In the genomic region with DNA sequence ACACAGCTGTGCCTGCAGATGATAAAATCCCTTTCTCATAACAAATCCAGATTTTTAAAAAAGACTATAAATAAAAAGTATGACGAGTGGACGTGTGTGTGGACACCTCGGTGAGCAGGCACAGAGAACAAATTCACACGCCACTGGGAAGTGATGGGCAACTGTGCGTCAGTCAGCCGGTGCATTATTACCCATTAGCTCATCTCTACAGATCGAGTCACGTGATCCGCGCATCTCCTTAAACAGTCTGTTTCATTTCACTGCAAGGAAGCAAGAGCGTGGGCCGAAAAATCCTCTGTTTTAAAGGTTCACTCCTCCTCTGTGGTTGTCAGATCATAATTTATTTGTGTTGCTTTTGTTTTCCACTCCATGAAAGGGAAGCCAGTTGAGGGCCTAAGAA, we compare ENCODE assay signal across 20 mouse cellular contexts.
"Had no signal": no experiment of that assay in that cellular context is flagged by ENCODE, and none has a peak within 500 bp of the region (broad histone marks: within the 10 kb centered on the region; RNA-seq: fewer than 3 reads in every experiment).

No protein-coding gene starts in this region.

- H3K9ac ChIP-seq: limb, embryonic 12.5 days; limb, embryonic 15.5 days; liver, embryonic 14.5 days; liver, postnatal 0 days; lung, embryonic 14.5 days; midbrain, embryonic 12.5 days; midbrain, embryonic 15.5 days had no signal

- H3K9me3 ChIP-seq: limb, embryonic 12.5 days; limb, embryonic 15.5 days; midbrain, embryonic 12.5 days; midbrain, embryonic 15.5 days had no signal

- H3K27me3 ChIP-seq: limb, embryonic 12.5 days; limb, embryonic 15.5 days; midbrain, embryonic 12.5 days; midbrain, embryonic 15.5 days had no signal

- H3K27ac ChIP-seq: limb, embryonic 12.5 days; limb, embryonic 15.5 days; liver, embryonic 14.5 days; macrophage; midbrain, embryonic 12.5 days; midbrain, embryonic 15.5 days had no signal

- H3K4me2 ChIP-seq: limb, embryonic 12.5 days; limb, embryonic 15.5 days; liver, embryonic 11.5 days; lung, embryonic 14.5 days; midbrain, embryonic 12.5 days; midbrain, embryonic 15.5 days had no signal

- H3K36me3 ChIP-seq: limb, embryonic 12.5 days; limb, embryonic 15.5 days; midbrain, embryonic 12.5 days; midbrain, embryonic 15.5 days had no signal

- H3K4me1 ChIP-seq: limb, embryonic 12.5 days; limb, embryonic 15.5 days; midbrain, embryonic 12.5 days; midbrain, embryonic 15.5 days had no signal

- DNase-seq: kidney, adult 18-20 months; kidney, adult 9 months; kidney, postnatal 25 days; left cerebral cortex, postnatal 4 days; liver, postnatal 0 days; lung, embryonic 14.5 days; retina, postnatal 1 day; right cerebral cortex, postnatal 25 days; spleen, adult 18-20 months; thymus, adult 18-20 months; thymus, postnatal 36 days had no signal

- ATAC-seq: intestine, embryonic 16.5 days; liver, postnatal 0 days; lung, postnatal 0 days; midbrain, embryonic 15.5 days had no signal

- H3K4me3 ChIP-seq: limb, embryonic 12.5 days; limb, embryonic 15.5 days; midbrain, embryonic 12.5 days; midbrain, embryonic 15.5 days had no signal
